8 mouse cellular contexts compared by ENCODE assay signal in the genomic region with DNA sequence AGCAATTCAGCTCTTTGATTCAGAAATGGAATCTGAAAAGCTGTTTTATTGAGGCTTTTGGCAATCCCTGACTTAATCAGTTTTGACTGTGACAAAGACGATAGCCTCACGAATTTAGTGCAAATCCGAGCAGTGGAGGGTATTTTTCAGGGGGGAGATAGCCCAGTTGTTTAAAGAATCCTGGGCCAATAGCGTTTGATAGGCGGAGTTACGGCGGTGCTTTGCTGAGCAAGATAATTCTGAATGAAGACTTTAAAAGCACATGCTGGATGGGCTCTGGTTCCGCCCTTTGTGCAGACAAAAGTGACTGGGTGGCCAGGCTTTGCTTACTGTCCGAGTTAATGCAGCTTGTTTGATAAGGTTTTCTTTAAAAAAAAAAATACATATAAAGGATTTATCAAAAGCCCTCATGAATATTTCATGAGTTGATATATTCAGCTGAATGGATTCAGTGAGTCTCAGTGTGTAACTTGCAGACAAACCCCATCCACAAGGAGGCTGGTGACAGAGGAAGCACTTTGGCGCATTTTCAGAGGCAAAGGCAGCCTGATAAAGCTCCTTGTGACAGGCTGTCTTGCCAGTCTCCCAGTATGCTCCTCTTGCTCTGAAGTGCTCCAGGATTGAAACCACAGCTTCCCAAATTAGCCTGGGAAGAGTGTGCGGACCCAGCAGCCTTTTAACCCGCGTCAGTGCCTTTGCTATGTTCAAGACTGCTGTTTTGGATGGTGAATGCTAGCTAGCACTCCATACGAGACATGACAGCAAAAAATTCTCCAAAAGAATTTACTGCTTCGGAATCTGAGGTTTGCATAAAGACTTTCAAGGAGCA.
DNase-seq lines count a peak whose midpoint lies in the region; ATAC-seq lines count a peak whose summit lies in the region.

No protein-coding gene starts in this region.

- no peaks in the 10 kb centered on the region for H3K27me3 ChIP-seq in lung, embryonic 16.5 days (ENCODE audit: control insufficient read depth, insufficient read depth, low read depth, low read length)
- H3K27me3 ChIP-seq in intestine, embryonic 14.5 days (replicated peaks; ENCODE audit: control insufficient read depth, insufficient read depth, low read length), result no peaks in the 10 kb centered on the region
- no peaks in the 10 kb centered on the region for H3K27me3 ChIP-seq in limb, embryonic 11.5 days (ENCODE audit: control insufficient read depth, insufficient read depth, low read length)
- no peaks in the 10 kb centered on the region for H3K27me3 ChIP-seq in neural tube, embryonic 12.5 days (replicated peaks)

- peaks cover 18% of the 10 kb centered on the region for H3K4me1 ChIP-seq in lung, embryonic 16.5 days (replicated peaks; ENCODE audit: control insufficient read depth, insufficient read depth, low read length)
- H3K4me1 ChIP-seq in intestine, embryonic 14.5 days (replicated peaks; ENCODE audit: control insufficient read depth, insufficient read depth, low read length), result peaks cover 10% of the 10 kb centered on the region
- peaks cover 4% of the 10 kb centered on the region; the same call in 1 of the 2 replicates for H3K4me1 ChIP-seq in limb, embryonic 11.5 days (ENCODE audit: control insufficient read depth, insufficient read depth, low read length)
- 0 out of 2 replicates have a peak, but pooled peaks cover 3% of the 10 kb centered on the region for H3K4me1 ChIP-seq in neural tube, embryonic 12.5 days

- no peaks in the 10 kb centered on the region for H3K36me3 ChIP-seq in lung, embryonic 16.5 days (ENCODE audit: control insufficient read depth, insufficient read depth, low read length)
- no peaks in the 10 kb centered on the region for H3K36me3 ChIP-seq in intestine, embryonic 14.5 days (ENCODE audit: control insufficient read depth, insufficient read depth, low read length)
- H3K36me3 ChIP-seq in limb, embryonic 11.5 days (ENCODE audit: control insufficient read depth, insufficient read depth, low read length), result no peaks in the 10 kb centered on the region
- no peaks in the 10 kb centered on the region for H3K36me3 ChIP-seq in neural tube, embryonic 12.5 days

- H3K9ac ChIP-seq in lung, embryonic 16.5 days (ENCODE audit: low read length), result peak overlapping the region; percentile 58
- H3K9ac ChIP-seq in intestine, embryonic 14.5 days (ENCODE audit: low read length), result peak overlapping the region; percentile 11
- H3K9ac ChIP-seq in limb, embryonic 11.5 days (ENCODE audit: low read length), result no peak overlapping the region
- peak overlapping the region; percentile 57 for H3K9ac ChIP-seq in neural tube, embryonic 12.5 days

- peak overlapping the region; percentile 81 for H3K27ac ChIP-seq in lung, embryonic 16.5 days (ENCODE audit: low read length)
- H3K27ac ChIP-seq in intestine, embryonic 14.5 days (ENCODE audit: low read depth), result peak overlapping the region; percentile 52
- H3K27ac ChIP-seq in limb, embryonic 11.5 days (replicated peaks; ENCODE audit: low read depth, low read length), result no peak overlapping the region
- H3K27ac ChIP-seq in neural tube, embryonic 12.5 days, result 0 out of 2 replicates have a peak overlapping the region, but pooled peaks have one; percentile 33

- H3K4me3 ChIP-seq in lung, embryonic 16.5 days (ENCODE audit: low read length), result peak overlapping the region; percentile 47
- H3K4me3 ChIP-seq in intestine, embryonic 14.5 days (ENCODE audit: low read depth, low read length), result peak overlapping the region; percentile 27
- no peak overlapping the region for H3K4me3 ChIP-seq in limb, embryonic 11.5 days (ENCODE audit: low read depth, low read length)
- H3K4me3 ChIP-seq in neural tube, embryonic 12.5 days, result peak overlapping the region; percentile 36

- peak; percentile 81 for ATAC-seq in lung, embryonic 16.5 days (ENCODE audit: low read depth)
- ATAC-seq in intestine, embryonic 14.5 days (replicated peaks; ENCODE audit: low FRiP score, low TSS enrichment, low read depth), result no peak
- ATAC-seq in limb, embryonic 11.5 days (ENCODE audit: insufficient number of reproducible peaks, low FRiP score, low TSS enrichment, low read depth), result no peak
- peak; percentile 82 for ATAC-seq in neural tube, embryonic 12.5 days (ENCODE audit: low FRiP score, low read depth)

- no peaks in the 10 kb centered on the region for H3K9me3 ChIP-seq in lung, embryonic 16.5 days (ENCODE audit: control insufficient read depth, low read length)
- no peaks in the 10 kb centered on the region for H3K9me3 ChIP-seq in intestine, embryonic 14.5 days (ENCODE audit: control insufficient read depth, low read length)
- H3K9me3 ChIP-seq in limb, embryonic 11.5 days (ENCODE audit: control insufficient read depth, low read length), result no peaks in the 10 kb centered on the region
- H3K9me3 ChIP-seq in neural tube, embryonic 12.5 days, result no peaks in the 10 kb centered on the region

- peak overlapping the region; percentile 62 for H3K4me2 ChIP-seq in lung, embryonic 16.5 days (ENCODE audit: low read depth, low read length)
- H3K4me2 ChIP-seq in intestine, embryonic 14.5 days (ENCODE audit: low read length), result peak overlapping the region; percentile 64
- H3K4me2 ChIP-seq in limb, embryonic 11.5 days (ENCODE audit: low read depth, severe bottlenecking), result peak overlapping the region; percentile 37
- peak overlapping the region; percentile 74 for H3K4me2 ChIP-seq in neural tube, embryonic 12.5 days (replicated peaks)

- no peak for DNase-seq in lung, adult 18-20 months
- DNase-seq in frontal cortex, postnatal 25 days (ENCODE audit: low spot score in 2 of 2), result peak; percentile 18 to 40
- DNase-seq in intestine, embryonic 14.5 days (ENCODE audit: low spot score), result peak; percentile 60
- peak; percentile 28 for DNase-seq in limb, embryonic 11.5 days (ENCODE audit: low spot score)
- DNase-seq in thymus, postnatal 10 days (ENCODE audit: low spot score in 2 of 2), result no peak
- no peak for DNase-seq in urinary bladder, postnatal 4 days (ENCODE audit: low spot score in 2 of 2)

- WGBS in lung, embryonic 16.5 days, result 5% methylated on average over 15 of the region's 15 CpGs
- WGBS in intestine, embryonic 14.5 days, result 7% methylated on average over 15 of the region's 15 CpGs
- 16% methylated on average over 15 of the region's 15 CpGs for WGBS in limb, embryonic 11.5 days
- WGBS in neural tube, embryonic 12.5 days, result 5% methylated on average over 15 of the region's 15 CpGs

Comparison
In these comparisons a context has a peak if more than half of its experiments do, and no peak if none do; other contexts are left out.
1. ATAC-seq: peak in lung, embryonic 16.5 days (single experiment) and neural tube, embryonic 12.5 days (single experiment); none in intestine, embryonic 14.5 days (single experiment) and limb, embryonic 11.5 days (single experiment).
2. DNase-seq: peak in frontal cortex, postnatal 25 days (2 of 2), intestine, embryonic 14.5 days (single experiment) and limb, embryonic 11.5 days (single experiment); none in lung, adult 18-20 months (0 of 2), thymus, postnatal 10 days (0 of 2) and urinary bladder, postnatal 4 days (0 of 2).
3. Peak in every context shown above with its lines, with median percentiles within 50 percentile points of each other: H3K4me2 ChIP-seq.